Mouse (Mus musculus): ENCODE measurements around the gene Vgf. TPM values are rescaled to one million over a fixed set of nuclear protein-coding genes. Genes with fewer than 3 reads are reported as not detected.

Gene Vgf
- total and polyA plus RNA-seq, 2 experiments from 2014 or later, result 49.1 to 154 TPM

- Histone ChIP-seq H3K27me3 (ENCODE audit: insufficient read depth, low read length) (no peaks in the 10 kb centered on the region), H3K9ac (replicated peaks; ENCODE audit: low read length, poor library complexity, severe bottlenecking) (peak within 1 kb of the TSS; percentile 99), H3K4me3 (ENCODE audit: low read depth, low read length) (peak within 1 kb of the TSS; percentile 88), H3K36me3 (ENCODE audit: insufficient read depth, low read length) (peaks cover 40% of the 10 kb centered on the region), H3K27ac (ENCODE audit: low read depth, low read length) (peak within 1 kb of the TSS; percentile 92), H3K9me3 (ENCODE audit: low read length) (no peaks in the 10 kb centered on the region), H3K4me1 (ENCODE audit: insufficient read depth, low read length) (peaks cover 10% of the 10 kb centered on the region; the same call in 1 of the 2 replicates), H3K4me2 (ENCODE audit: low read depth, low read length, poor library complexity, severe bottlenecking) (peak within 1 kb of the TSS; percentile 85)
- no peak; the same call in 1 of the 2 replicates for TF ChIP-seq CTCF (IDR thresholded peaks at IDR 0.05)
- DNase-seq (ENCODE audit: low spot score) (peak; percentile 100), ATAC-seq (ENCODE audit: low FRiP score) (peak; percentile 93)
- under 1% methylated on average over 26 of the region's 26 CpGs for WGBS
Measured at GRCm38 (mm10) chr5:136986695-136987137, 39.5 kb upstream of the Vgf start, which contains the start of gene Plod3. Gene Plod3, plus strand, starts transcription at chr5:136987019.

- H3K27me3 ChIP-seq (ENCODE audit: insufficient read depth, low read length), result no peaks in the 10 kb centered on the region
- H3K9ac ChIP-seq (replicated peaks; ENCODE audit: low read length, poor library complexity, severe bottlenecking), result peak overlapping the region; percentile 99
- no peaks in the 10 kb centered on the region for H3K9me3 ChIP-seq (ENCODE audit: low read length)
- H3K4me2 ChIP-seq (ENCODE audit: low read depth, low read length, poor library complexity, severe bottlenecking), result peak overlapping the region; percentile 85
- no peak for TF ChIP-seq CTCF (IDR thresholded peaks at IDR 0.05)
- peaks cover 10% of the 10 kb centered on the region; the same call in 1 of the 2 replicates for H3K4me1 ChIP-seq (ENCODE audit: insufficient read depth, low read length)
- DNase-seq (ENCODE audit: low spot score), result peak; percentile 64
- ATAC-seq (ENCODE audit: low FRiP score), result peak; percentile 51
- H3K27ac ChIP-seq (ENCODE audit: low read depth, low read length), result peak overlapping the region; percentile 92
- peaks cover 46% of the 10 kb centered on the region for H3K36me3 ChIP-seq (ENCODE audit: insufficient read depth, low read length)
- peak overlapping the region; percentile 88 for H3K4me3 ChIP-seq (ENCODE audit: low read depth, low read length)
- WGBS, result under 1% methylated on average over 66 of the region's 67 CpGs
Measured at GRCm38 (mm10) chr5:136987138-136987933, 38.9 kb upstream of the Vgf start.

GRCm38 (mm10) chr5:136987934-136988271 is 38.3 kb upstream of the Vgf start, which contains the start of gene Znhit1:
Gene Znhit1, minus strand, starts transcription at chr5:136988021.
- WGBS, result 4% methylated on average over 12 of the region's 12 CpGs
- H3K27me3 ChIP-seq (ENCODE audit: insufficient read depth, low read length), result no peaks in the 10 kb centered on the region
- peaks cover 47% of the 10 kb centered on the region for H3K36me3 ChIP-seq (ENCODE audit: insufficient read depth, low read length)
- H3K4me1 ChIP-seq (ENCODE audit: insufficient read depth, low read length), result peaks cover 10% of the 10 kb centered on the region; the same call in 1 of the 2 replicates
- no peaks in the 10 kb centered on the region for H3K9me3 ChIP-seq (ENCODE audit: low read length)
- no peak for ATAC-seq (ENCODE audit: low FRiP score)
- TF ChIP-seq CTCF (IDR thresholded peaks at IDR 0.05), result no peak
- H3K9ac ChIP-seq (replicated peaks; ENCODE audit: low read length, poor library complexity, severe bottlenecking), result peak within 1 kb of the TSS; percentile 99
- peak; percentile 26 for DNase-seq (ENCODE audit: low spot score)
- peak within 1 kb of the TSS; percentile 85 for H3K4me2 ChIP-seq (ENCODE audit: low read depth, low read length, poor library complexity, severe bottlenecking)
- H3K27ac ChIP-seq (ENCODE audit: low read depth, low read length), result peak within 1 kb of the TSS; percentile 92
- peak within 1 kb of the TSS; percentile 88 for H3K4me3 ChIP-seq (ENCODE audit: low read depth, low read length)

GRCm38 (mm10) chr5:136988420-136988819 is 37.8 kb upstream of the Vgf start:
- Histone ChIP-seq H3K4me2 (ENCODE audit: low read depth, low read length, poor library complexity, severe bottlenecking) (peak overlapping the region; percentile 85), H3K27ac (ENCODE audit: low read depth, low read length) (0 out of 2 replicates have a peak overlapping the region, but pooled peaks have one; percentile 92), H3K27me3 (ENCODE audit: insufficient read depth, low read length) (no peaks in the 10 kb centered on the region), H3K9me3 (ENCODE audit: low read length) (no peaks in the 10 kb centered on the region), H3K36me3 (ENCODE audit: insufficient read depth, low read length) (peaks cover 50% of the 10 kb centered on the region), H3K9ac (replicated peaks; ENCODE audit: low read length, poor library complexity, severe bottlenecking) (peak overlapping the region; percentile 99; the same call in 1 of the 2 replicates), H3K4me1 (ENCODE audit: insufficient read depth, low read length) (peaks cover 10% of the 10 kb centered on the region; the same call in 1 of the 2 replicates), H3K4me3 (ENCODE audit: low read depth, low read length) (peak overlapping the region; percentile 88)
- DNase-seq (ENCODE audit: low spot score) (no peak), ATAC-seq (ENCODE audit: low FRiP score) (no peak)
- TF ChIP-seq CTCF (IDR thresholded peaks at IDR 0.05), result no peak
- WGBS, result 66% methylated on average over 7 of the region's 7 CpGs

- H3K4me3 ChIP-seq (ENCODE audit: low read depth, low read length), result no peak overlapping the region
- no peak overlapping the region for H3K27ac ChIP-seq (ENCODE audit: low read depth, low read length)
- no peak for DNase-seq (ENCODE audit: low spot score)
- no peak for ATAC-seq (ENCODE audit: low FRiP score)
- no peak overlapping the region for H3K9ac ChIP-seq (replicated peaks; ENCODE audit: low read length, poor library complexity, severe bottlenecking)
- H3K4me1 ChIP-seq (ENCODE audit: insufficient read depth, low read length), result peaks cover 10% of the 10 kb centered on the region; the same call in 1 of the 2 replicates
- H3K36me3 ChIP-seq (ENCODE audit: insufficient read depth, low read length), result peaks cover 56% of the 10 kb centered on the region
- no peaks in the 10 kb centered on the region for H3K9me3 ChIP-seq (ENCODE audit: low read length)
- no peak for TF ChIP-seq CTCF (IDR thresholded peaks at IDR 0.05)
- no peaks in the 10 kb centered on the region for H3K27me3 ChIP-seq (ENCODE audit: insufficient read depth, low read length)
- no peak overlapping the region for H3K4me2 ChIP-seq (ENCODE audit: low read depth, low read length, poor library complexity, severe bottlenecking)
- 97% methylated on average over 6 of the region's 6 CpGs for WGBS
Measured at GRCm38 (mm10) chr5:136989801-136990200, 36.4 kb upstream of the Vgf start.

DNA sequence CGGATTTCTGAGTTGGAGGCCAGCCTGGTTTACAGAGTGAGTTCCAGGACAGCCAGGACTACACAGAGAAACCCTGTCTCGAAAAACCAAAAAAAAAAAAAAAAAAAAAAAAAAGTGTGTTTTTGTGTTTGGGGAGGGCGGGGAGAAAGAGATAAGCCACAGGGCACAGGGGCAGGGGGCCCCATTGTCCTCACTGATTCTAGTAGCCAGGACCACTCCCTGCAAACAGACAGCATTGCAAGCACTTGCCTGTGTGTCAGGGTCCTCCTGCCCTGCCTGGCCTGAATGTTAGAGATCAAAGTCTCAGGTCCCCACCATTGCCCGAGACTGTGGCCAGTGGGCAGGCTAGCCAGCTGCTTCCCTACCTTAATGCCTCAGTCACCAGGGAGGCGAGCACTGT is 26.7 kb upstream of the Vgf start:
- no peak overlapping the region for H3K9ac ChIP-seq (replicated peaks; ENCODE audit: low read length, poor library complexity, severe bottlenecking)
- H3K4me3 ChIP-seq (ENCODE audit: low read depth, low read length), result no peak overlapping the region
- 65% methylated on average over 3 of the region's 5 CpGs for WGBS
- H3K4me1 ChIP-seq (ENCODE audit: insufficient read depth, low read length), result no peaks in the 10 kb centered on the region
- TF ChIP-seq CTCF (IDR thresholded peaks at IDR 0.05), result no peak
- no peaks in the 10 kb centered on the region for H3K27me3 ChIP-seq (ENCODE audit: insufficient read depth, low read length)
- H3K9me3 ChIP-seq (ENCODE audit: low read length), result no peaks in the 10 kb centered on the region
- peaks cover 21% of the 10 kb centered on the region for H3K36me3 ChIP-seq (ENCODE audit: insufficient read depth, low read length)
- no peak overlapping the region for H3K4me2 ChIP-seq (ENCODE audit: low read depth, low read length, poor library complexity, severe bottlenecking)
- DNase-seq (ENCODE audit: low spot score) (no peak), ATAC-seq (ENCODE audit: low FRiP score) (no peak)
- no peak overlapping the region for H3K27ac ChIP-seq (ENCODE audit: low read depth, low read length)

Measured in midbrain, postnatal 0 days (tissue).